Mouse (Mus musculus): ENCODE data around the gene Brap. TPM values are rescaled to one million over a fixed set of nuclear protein-coding genes. Genes with fewer than 3 reads are reported as not detected.

The Brap gene
- polyA plus RNA-seq (2012; rRNA removed), result 9.2 and 10.1 TPM in 2 replicates

DNA sequence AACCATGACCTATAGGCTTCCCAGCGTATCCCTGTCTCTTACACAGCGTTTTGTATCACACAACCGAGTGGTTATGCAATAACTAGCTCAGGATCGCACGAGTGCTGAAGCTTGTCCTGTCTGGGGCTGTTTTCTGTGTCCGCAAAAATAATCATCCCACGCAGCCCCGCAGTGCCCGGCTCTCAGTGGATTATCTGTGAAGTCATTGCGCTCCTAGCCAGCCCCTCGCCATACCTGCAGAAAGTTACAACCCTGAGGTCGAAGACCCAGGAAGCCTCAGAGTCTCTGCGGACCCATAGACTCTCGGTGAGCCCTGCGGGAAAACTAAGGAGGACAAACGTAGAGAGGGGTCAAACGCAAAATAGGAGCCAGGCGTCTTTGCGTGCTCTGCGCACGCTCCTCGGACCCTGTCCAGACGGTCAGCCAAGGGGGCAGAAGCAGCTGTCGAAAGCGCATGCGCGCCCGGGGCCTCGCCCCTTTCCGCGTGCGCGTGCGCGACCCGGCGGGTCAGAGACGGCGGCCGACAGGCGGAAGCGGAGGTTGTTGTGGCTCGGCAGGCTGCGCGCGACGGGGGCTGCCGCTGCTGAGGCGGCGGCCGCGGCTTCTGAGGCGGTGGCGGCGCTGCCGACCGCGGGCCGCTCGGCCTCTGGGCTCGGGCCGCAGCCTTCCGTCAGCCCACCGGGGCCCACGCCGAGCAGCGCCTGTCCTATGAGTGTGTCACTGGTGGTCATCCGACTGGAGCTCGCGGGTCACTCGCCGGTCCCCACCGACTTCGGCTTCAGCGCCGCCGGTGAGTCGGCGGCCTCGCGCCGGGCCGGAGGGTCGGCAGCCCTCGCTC is at the start of gene Brap, which contains the start of gene Acad10:
Gene Brap (plus strand): TSS at position 505 of the 838 bp plus-strand sequence.
Gene Acad10 (minus strand): TSS at position 456 of the 838 bp plus-strand sequence.

GRCm38 (mm10) chr5:121618592-121619513 is 41.5 kb upstream of the Brap start, which contains the start of gene Acad12:
Acad12 (minus strand) TSS chr5:121618938.

DNA sequence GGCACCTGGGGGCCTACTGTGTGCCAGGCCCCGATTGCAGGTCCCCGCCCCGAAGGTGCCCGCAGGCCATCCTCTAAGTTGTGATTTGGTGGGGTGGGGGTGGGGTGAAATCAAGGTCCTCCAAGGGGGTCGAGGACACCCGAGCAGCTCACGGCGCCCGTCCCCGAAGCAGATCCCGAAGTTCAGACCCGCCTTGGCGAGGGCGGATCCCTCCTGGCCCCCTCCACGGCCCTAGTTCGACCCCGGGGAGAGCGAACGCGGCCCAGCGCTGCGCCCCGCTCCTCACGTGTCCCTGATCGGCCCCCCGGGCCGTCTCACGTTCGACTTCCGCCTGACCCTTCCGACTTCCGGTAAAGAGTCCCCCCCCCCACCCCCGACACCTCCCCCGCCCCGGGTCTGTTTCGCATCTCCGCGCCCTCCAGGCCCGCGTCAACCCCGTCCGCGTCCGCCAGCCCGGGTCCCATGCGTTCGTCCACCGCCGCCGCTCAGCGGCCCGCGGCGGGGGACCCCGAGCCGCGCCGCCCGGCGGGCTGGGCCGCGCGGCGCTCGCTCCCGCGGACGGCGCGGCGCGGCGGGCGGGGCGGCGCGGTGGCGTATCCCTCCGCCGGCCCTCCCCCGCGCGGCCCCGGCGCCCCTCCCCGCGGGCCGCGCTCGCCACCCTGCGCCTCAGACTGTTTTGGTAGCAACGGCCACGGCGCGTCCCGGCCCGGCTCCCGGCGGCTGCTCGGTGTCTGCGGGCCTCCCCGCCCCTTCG is 51.0 kb downstream of the Brap start, which contains the start of gene Atxn2:
Gene Atxn2 (plus strand): TSS at position 164 of the 754 bp plus-strand sequence.

Other genes starting within 250 kb of the Brap start
- 1.7 and 1.8 TPM in 2 replicates for gene Tmem116, start 208.7 kb upstream of the Brap start, polyA plus RNA-seq (2012; rRNA removed)
- gene Erp29, start 208.1 kb upstream of the Brap start, polyA plus RNA-seq (2012; rRNA removed), result 14.7 and 18.7 TPM in 2 replicates
- not detected in 2 replicates for gene Adam1b, start 157.1 kb upstream of the Brap start, polyA plus RNA-seq (2012; rRNA removed)
- 0.66 and 1.3 TPM in 2 replicates for gene Adam1a, start 115.1 kb upstream of the Brap start, polyA plus RNA-seq (2012; rRNA removed)
- gene Gm42878, start 115.1 kb upstream of the Brap start, polyA plus RNA-seq (2012; rRNA removed), result not detected in 2 replicates
- gene Mapkapk5, start 114.7 kb upstream of the Brap start, polyA plus RNA-seq (2012; rRNA removed), result 7.4 and 8.5 TPM in 2 replicates
- 326 and 343 TPM in 2 replicates for gene Aldh2, start 66.7 kb upstream of the Brap start, polyA plus RNA-seq (2012; rRNA removed)
- gene Acad12, start 41.6 kb upstream of the Brap start, polyA plus RNA-seq (2012; rRNA removed), result 2.2 and 2.5 TPM in 2 replicates
- 2.0 and 2.2 TPM in 2 replicates for gene Acad10, start within 50 bp of the Brap start, polyA plus RNA-seq (2012; rRNA removed)
- 62.7 and 68.1 TPM in 2 replicates for gene Atxn2, start 50.8 kb downstream of the Brap start, polyA plus RNA-seq (2012; rRNA removed)
- gene Sh2b3, start 177.1 kb downstream of the Brap start, polyA plus RNA-seq (2012; rRNA removed), result 12.3 and 23.1 TPM in 2 replicates
- 64.6 and 83.4 TPM in 2 replicates for gene Pheta1, start 188.4 kb downstream of the Brap start, polyA plus RNA-seq (2012; rRNA removed)

All from stomach, adult 2 months (tissue).